Mouse (Mus musculus): ENCODE data around the gene Hist1h1e. TPM values are rescaled to one million over a fixed set of nuclear protein-coding genes. Genes with fewer than 3 reads are reported as not detected.
A peak's percentile ranks its signal among the peaks of the same experiment; 100 is the strongest.

Hist1h1e gene
- polyA plus RNA-seq, 1 experiment from 2014 or later: 26.6 TPM

GRCm38 (mm10) chr13:23571022-23571503 lies 51.3 kb downstream of the Hist1h1e start, which contains the start of the genes Hist1h2ae and Hist1h2bg:
Gene Hist1h2ae (minus strand): TSS chr13:23571220.
Gene Hist1h2bg (plus strand): TSS chr13:23571396.
- peaks cover 23% of the 10 kb centered on the region for H3K4me1 ChIP-seq (replicated peaks)
- peak within 1 kb of the TSS; percentile 81 for H3K4me2 ChIP-seq
- no peaks in the 10 kb centered on the region for H3K9me3 ChIP-seq (replicated peaks)
- H3K9ac ChIP-seq: peak within 1 kb of the TSS; percentile 88
- peak; percentile 76 for ATAC-seq (ENCODE audit: insufficient read depth)
- H3K36me3 ChIP-seq (replicated peaks): no peaks in the 10 kb centered on the region
- H3K27me3 ChIP-seq: no peaks in the 10 kb centered on the region
- H3K27ac ChIP-seq (replicated peaks): peak within 1 kb of the TSS; percentile 98
- peak within 1 kb of the TSS; percentile 63 for H3K4me3 ChIP-seq (replicated peaks)
- 0% methylated on average over 18 of the region's 18 CpGs for WGBS (ENCODE audit: insufficient replicate concordance)

Small RNA genes within 50 kb of the gene (microRNA-seq; reads per million reads assigned to microRNA genes)
- gene Gm44359: not detected
- gene Gm44394: not detected

Other genes starting within 250 kb of the Hist1h1e start
- gene Abt1, start 198.7 kb downstream of the Hist1h1e start, polyA plus RNA-seq (2015; fragmentation: Nextera tagmentation; extraction: Ambion mirVana): 5.1 and 5.2 TPM in 2 replicates
- 1.6 and 2.1 TPM in 2 replicates for gene Btn1a1, start 156.7 kb downstream of the Hist1h1e start, polyA plus RNA-seq (2015; fragmentation: Nextera tagmentation; extraction: Ambion mirVana)
- not detected in 2 replicates for gene Btn2a2, start 133.7 kb downstream of the Hist1h1e start, polyA plus RNA-seq (2015; fragmentation: Nextera tagmentation; extraction: Ambion mirVana)
- gene Hist1h4h, start 91.5 kb downstream of the Hist1h1e start, polyA plus RNA-seq (2015; fragmentation: Nextera tagmentation; extraction: Ambion mirVana): 4.6 and 7.0 TPM in 2 replicates
- gene Hist1h2af, start 88.7 kb downstream of the Hist1h1e start, polyA plus RNA-seq (2015; fragmentation: Nextera tagmentation; extraction: Ambion mirVana): 8.3 and 9.7 TPM in 2 replicates
- 9.4 and 11.7 TPM in 2 replicates for gene Hist1h3g, start 87.1 kb downstream of the Hist1h1e start, polyA plus RNA-seq (2015; fragmentation: Nextera tagmentation; extraction: Ambion mirVana)
- 1.5 and 1.6 TPM in 2 replicates for gene Hist1h2bh, start 79.2 kb downstream of the Hist1h1e start, polyA plus RNA-seq (2015; fragmentation: Nextera tagmentation; extraction: Ambion mirVana)
- gene Hist1h3f, start 78.5 kb downstream of the Hist1h1e start, polyA plus RNA-seq (2015; fragmentation: Nextera tagmentation; extraction: Ambion mirVana): 0.99 and 1.4 TPM in 2 replicates
- gene Hist1h4f, start 70.9 kb downstream of the Hist1h1e start, polyA plus RNA-seq (2015; fragmentation: Nextera tagmentation; extraction: Ambion mirVana): 1.4 and 2.5 TPM in 2 replicates
- gene Hist1h1d, start 69.3 kb downstream of the Hist1h1e start, polyA plus RNA-seq (2015; fragmentation: Nextera tagmentation; extraction: Ambion mirVana): 1.1 TPM in 2 replicates
- gene Hist1h3e, start 60.2 kb downstream of the Hist1h1e start, polyA plus RNA-seq (2015; fragmentation: Nextera tagmentation; extraction: Ambion mirVana): 2.7 and 4.4 TPM in 2 replicates
- 75.0 and 100 TPM in 2 replicates for gene Hist1h2ae, start 51.3 kb downstream of the Hist1h1e start, polyA plus RNA-seq (2015; fragmentation: Nextera tagmentation; extraction: Ambion mirVana)
- 10.0 and 11.6 TPM in 2 replicates for gene Hist1h2bg, start 51.2 kb downstream of the Hist1h1e start, polyA plus RNA-seq (2015; fragmentation: Nextera tagmentation; extraction: Ambion mirVana)
- gene Hist1h2bf, start 48.4 kb downstream of the Hist1h1e start, polyA plus RNA-seq (2015; fragmentation: Nextera tagmentation; extraction: Ambion mirVana): 4.0 and 6.7 TPM in 2 replicates
- 3.6 and 4.1 TPM in 2 replicates for gene Hist1h2ad, start 48.2 kb downstream of the Hist1h1e start, polyA plus RNA-seq (2015; fragmentation: Nextera tagmentation; extraction: Ambion mirVana)
- 6.0 and 7.4 TPM in 2 replicates for gene Hist1h3d, start 46.8 kb downstream of the Hist1h1e start, polyA plus RNA-seq (2015; fragmentation: Nextera tagmentation; extraction: Ambion mirVana)
- 125 and 146 TPM in 2 replicates for gene Hist1h4d, start 41.0 kb downstream of the Hist1h1e start, polyA plus RNA-seq (2015; fragmentation: Nextera tagmentation; extraction: Ambion mirVana)
- 1.8 and 1.9 TPM in 2 replicates for gene Hist1h2be, start 1.4 kb downstream of the Hist1h1e start, polyA plus RNA-seq (2015; fragmentation: Nextera tagmentation; extraction: Ambion mirVana)
- gene Hist1h2ac, start 61.4 kb upstream of the Hist1h1e start, polyA plus RNA-seq (2015; fragmentation: Nextera tagmentation; extraction: Ambion mirVana): 1.2 and 1.4 TPM in 2 replicates
- 136 and 151 TPM in 2 replicates for gene Hist1h2bc, start 61.6 kb upstream of the Hist1h1e start, polyA plus RNA-seq (2015; fragmentation: Nextera tagmentation; extraction: Ambion mirVana)
- gene Hist1h1t, start 73.3 kb upstream of the Hist1h1e start, polyA plus RNA-seq (2015; fragmentation: Nextera tagmentation; extraction: Ambion mirVana): 0.17 TPM in 1 of 2 replicates, not detected in the other
- 7.3 and 8.8 TPM in 2 replicates for gene Hist1h4c, start 75.9 kb upstream of the Hist1h1e start, polyA plus RNA-seq (2015; fragmentation: Nextera tagmentation; extraction: Ambion mirVana)
- 13.6 and 16.4 TPM in 2 replicates for gene Hfe, start 88.3 kb upstream of the Hist1h1e start, polyA plus RNA-seq (2015; fragmentation: Nextera tagmentation; extraction: Ambion mirVana)
- gene Hist1h1c, start 116.2 kb upstream of the Hist1h1e start, polyA plus RNA-seq (2015; fragmentation: Nextera tagmentation; extraction: Ambion mirVana): 81.0 and 85.5 TPM in 2 replicates
- gene Hist1h3c, start 123.0 kb upstream of the Hist1h1e start, polyA plus RNA-seq (2015; fragmentation: Nextera tagmentation; extraction: Ambion mirVana): 6.4 and 7.3 TPM in 2 replicates
- 5.6 and 5.7 TPM in 2 replicates for gene Hist1h2bb, start 124.2 kb upstream of the Hist1h1e start, polyA plus RNA-seq (2015; fragmentation: Nextera tagmentation; extraction: Ambion mirVana)
- gene Hist1h2ab, start 128.6 kb upstream of the Hist1h1e start, polyA plus RNA-seq (2015; fragmentation: Nextera tagmentation; extraction: Ambion mirVana): 60.0 and 64.5 TPM in 2 replicates
- gene Hist1h3b, start 129.7 kb upstream of the Hist1h1e start, polyA plus RNA-seq (2015; fragmentation: Nextera tagmentation; extraction: Ambion mirVana): 13.6 and 15.4 TPM in 2 replicates
- gene Hist1h4b, start 134.5 kb upstream of the Hist1h1e start, polyA plus RNA-seq (2015; fragmentation: Nextera tagmentation; extraction: Ambion mirVana): 2.7 and 4.1 TPM in 2 replicates
- 0.40 TPM in 1 of 2 replicates, not detected in the other for gene Hist1h4a, start 138.7 kb upstream of the Hist1h1e start, polyA plus RNA-seq (2015; fragmentation: Nextera tagmentation; extraction: Ambion mirVana)
- gene Hist1h3a, start 139.8 kb upstream of the Hist1h1e start, polyA plus RNA-seq (2015; fragmentation: Nextera tagmentation; extraction: Ambion mirVana): 6.4 and 7.6 TPM in 2 replicates
- gene Hist1h1a, start 141.1 kb upstream of the Hist1h1e start, polyA plus RNA-seq (2015; fragmentation: Nextera tagmentation; extraction: Ambion mirVana): 3.5 and 4.3 TPM in 2 replicates
- gene Trim38, start 147.4 kb upstream of the Hist1h1e start, polyA plus RNA-seq (2015; fragmentation: Nextera tagmentation; extraction: Ambion mirVana): not detected in 2 replicates
- gene Slc17a2, start 184.4 kb upstream of the Hist1h1e start, polyA plus RNA-seq (2015; fragmentation: Nextera tagmentation; extraction: Ambion mirVana): 1.5 and 1.8 TPM in 2 replicates
- gene Slc17a3, start 216.9 kb upstream of the Hist1h1e start, polyA plus RNA-seq (2015; fragmentation: Nextera tagmentation; extraction: Ambion mirVana): 6.5 and 7.5 TPM in 2 replicates
- gene Slc17a1, start 245.2 kb upstream of the Hist1h1e start, polyA plus RNA-seq (2015; fragmentation: Nextera tagmentation; extraction: Ambion mirVana): 0.32 and 0.59 TPM in 2 replicates